Mouse (Mus musculus): ENCODE results near the gene Meltf.

Gene Meltf

GRCm38 (mm10) chr16:31893396-31894141, 15.0 kb downstream of the Meltf start:
- no peak for DNase-seq (ENCODE audit: low spot score)

GRCm38 (mm10) chr16:31896971-31897774, 18.6 kb downstream of the Meltf start:
- no peak for DNase-seq (ENCODE audit: low spot score)

GRCm38 (mm10) chr16:31898546-31899326, 20.1 kb downstream of the Meltf start:
- no peak for DNase-seq (ENCODE audit: low spot score)

DNA sequence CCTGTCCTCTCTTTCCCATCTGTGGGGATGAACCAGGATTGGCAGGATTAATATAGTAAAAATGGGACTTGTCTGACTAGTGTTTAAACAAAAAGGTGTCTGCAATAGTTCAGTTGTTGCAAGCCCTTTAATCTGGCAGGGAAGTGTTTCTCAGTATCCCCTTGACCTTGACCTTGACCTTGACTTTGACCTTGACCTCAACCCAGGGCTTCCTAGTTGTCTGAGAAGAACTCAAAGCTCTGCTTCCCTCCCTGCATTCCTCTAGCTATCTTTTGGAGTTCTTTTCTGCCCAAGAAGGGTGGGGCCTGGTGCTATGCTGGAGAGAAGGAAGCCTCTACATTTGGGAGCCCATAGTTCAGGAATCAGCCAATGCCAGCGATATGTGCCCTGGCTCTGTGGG, 23.3 kb downstream of the Meltf start:
- DNase-seq (ENCODE audit: low spot score), result no peak

GRCm38 (mm10) chr16:31903239-31903638, 24.6 kb downstream of the Meltf start:
- DNase-seq (ENCODE audit: low spot score), result no peak

GRCm38 (mm10) chr16:31905331-31905730, 26.7 kb downstream of the Meltf start:
- no peak for DNase-seq (ENCODE audit: low spot score)

- no peak for DNase-seq (ENCODE audit: low spot score)
These were observed 27.5 kb downstream of the Meltf start for GRCm38 (mm10) chr16:31905891-31906825.

GRCm38 (mm10) chr16:31906896-31907295, 28.3 kb downstream of the Meltf start:
- no peak for DNase-seq (ENCODE audit: low spot score)

- no peak for DNase-seq (ENCODE audit: low spot score)
These were observed 30.3 kb downstream of the Meltf start for GRCm38 (mm10) chr16:31908959-31909358.

DNA sequence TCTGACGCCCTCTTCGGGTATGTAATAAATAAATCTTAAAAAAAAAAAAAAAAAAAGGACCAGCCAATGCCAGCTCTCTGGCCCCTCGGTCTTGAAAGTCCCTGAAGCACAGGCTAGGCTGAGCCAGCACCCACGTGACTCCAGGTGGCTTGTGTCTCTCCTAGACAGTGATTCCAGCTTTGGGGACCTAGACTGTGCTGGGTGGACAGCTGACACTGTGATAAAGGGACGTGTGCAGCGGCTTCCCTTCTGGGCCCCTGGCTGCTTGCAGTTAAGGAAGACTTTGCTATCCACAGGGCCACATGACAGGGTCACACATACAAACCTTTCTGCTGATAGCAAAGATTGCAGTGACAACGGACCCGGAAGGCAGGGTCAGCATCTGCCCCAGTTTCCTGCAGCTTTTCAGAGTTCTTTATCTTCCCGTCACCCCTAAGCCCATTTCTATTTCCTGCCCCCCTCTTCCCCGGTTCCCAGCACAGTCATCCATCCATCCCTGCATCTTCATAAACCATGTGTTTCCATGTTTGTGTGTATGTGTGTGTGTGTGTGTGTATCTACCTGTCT, 31.8 kb downstream of the Meltf start:
- no peak for DNase-seq (ENCODE audit: low spot score)

DNA sequence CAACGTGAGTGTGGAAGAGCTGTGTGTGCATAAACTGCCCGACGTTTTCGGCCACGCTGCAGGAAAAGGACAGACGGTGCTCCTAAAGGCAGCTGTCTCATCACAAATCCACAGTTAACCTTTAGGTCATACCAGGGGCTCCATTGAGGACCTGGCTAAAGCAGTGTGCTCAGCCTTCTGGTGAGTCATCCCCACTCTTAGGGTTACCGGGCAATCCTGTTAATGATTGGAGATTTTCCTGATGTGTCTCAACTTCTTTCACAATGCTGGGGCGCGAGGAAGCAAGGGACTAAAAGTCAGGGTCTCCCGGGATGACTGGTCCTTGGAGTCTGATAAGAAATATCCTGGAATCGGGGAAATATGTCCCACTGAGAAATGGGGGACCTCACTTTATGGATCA, 39.2 kb downstream of the Meltf start:
- no peak for DNase-seq (ENCODE audit: low spot score)

- peak; percentile 90 for DNase-seq (ENCODE audit: low spot score)
These were observed 39.7 kb downstream of the Meltf start for GRCm38 (mm10) chr16:31918248-31918724.

DNA sequence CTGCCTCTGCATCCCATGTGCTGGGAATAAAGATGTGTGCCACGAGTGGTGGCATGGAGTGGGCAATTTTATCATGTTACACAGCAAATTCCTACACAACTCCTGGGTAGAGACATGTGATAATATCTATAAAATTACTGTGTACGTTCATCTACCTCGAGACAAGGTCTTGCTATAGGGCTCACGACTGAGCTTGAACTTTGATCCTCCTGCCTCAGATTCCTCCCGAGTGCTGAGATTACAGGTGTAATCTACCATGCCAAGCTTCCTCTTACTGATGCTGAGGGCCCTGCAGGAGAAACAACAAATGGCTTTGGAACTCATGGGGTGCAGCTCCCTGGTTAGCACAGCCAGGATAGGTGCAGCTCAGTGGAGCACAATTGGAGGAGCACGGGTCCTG, 45.8 kb downstream of the Meltf start:
- no peak for DNase-seq (ENCODE audit: low spot score)

DNA sequence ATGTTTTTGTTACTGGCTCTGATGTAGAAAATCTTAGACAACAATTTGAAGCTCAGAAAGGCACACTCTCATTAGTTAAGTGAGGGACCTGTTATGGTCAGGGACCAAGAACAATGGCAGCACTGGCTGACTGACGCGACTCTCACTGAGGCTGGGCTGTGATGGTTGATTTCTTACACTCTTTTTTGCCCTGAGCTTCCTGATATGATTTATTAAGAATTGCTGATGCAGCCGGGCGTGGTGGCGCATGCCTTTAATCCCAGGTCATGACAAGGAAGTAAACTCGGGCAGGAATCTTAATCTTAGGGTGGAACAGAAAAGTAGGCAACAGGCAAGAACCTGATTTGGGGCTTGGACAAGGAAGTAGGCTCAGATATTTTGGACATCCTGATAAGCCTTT, 47.5 kb downstream of the Meltf start:
- no peak for DNase-seq (ENCODE audit: low spot score)

DNA sequence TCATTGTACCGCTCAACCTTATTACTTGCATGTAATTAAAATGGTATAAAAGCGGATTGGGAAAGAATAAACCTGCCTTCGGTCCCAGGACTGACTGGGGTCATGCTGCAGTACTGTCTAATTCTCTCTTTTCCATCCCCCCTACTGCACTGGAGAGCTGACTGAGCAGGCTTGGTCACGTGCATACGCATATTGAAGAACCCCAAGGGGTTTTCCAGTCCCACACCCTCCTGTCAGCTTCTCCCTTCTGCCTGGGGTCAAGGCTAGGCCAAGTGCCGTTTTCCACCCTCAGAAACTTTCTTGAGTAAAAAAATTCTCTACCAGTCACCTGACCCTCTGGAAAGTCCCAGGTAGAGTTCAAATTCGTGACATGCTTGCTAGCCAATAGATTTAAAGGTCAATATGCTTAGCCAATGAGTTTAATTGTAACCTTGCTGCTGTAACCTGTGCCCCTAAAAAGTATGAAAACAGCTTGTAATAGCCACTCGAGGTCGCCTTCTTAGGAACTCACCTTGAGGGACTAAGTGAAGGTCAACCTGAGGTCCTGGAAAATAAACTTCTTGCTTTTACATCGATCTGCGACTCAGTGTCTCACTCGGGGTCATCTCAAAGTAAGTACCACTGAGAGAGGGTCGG, 48.1 kb downstream of the Meltf start:
- DNase-seq (ENCODE audit: low spot score), result no peak

- DNase-seq (ENCODE audit: low spot score), result no peak
These were observed 48.8 kb downstream of the Meltf start for GRCm38 (mm10) chr16:31927412-31927811.

- DNase-seq (ENCODE audit: low spot score), result no peak
These were observed 52.7 kb downstream of the Meltf start for GRCm38 (mm10) chr16:31931330-31931729.

DNA sequence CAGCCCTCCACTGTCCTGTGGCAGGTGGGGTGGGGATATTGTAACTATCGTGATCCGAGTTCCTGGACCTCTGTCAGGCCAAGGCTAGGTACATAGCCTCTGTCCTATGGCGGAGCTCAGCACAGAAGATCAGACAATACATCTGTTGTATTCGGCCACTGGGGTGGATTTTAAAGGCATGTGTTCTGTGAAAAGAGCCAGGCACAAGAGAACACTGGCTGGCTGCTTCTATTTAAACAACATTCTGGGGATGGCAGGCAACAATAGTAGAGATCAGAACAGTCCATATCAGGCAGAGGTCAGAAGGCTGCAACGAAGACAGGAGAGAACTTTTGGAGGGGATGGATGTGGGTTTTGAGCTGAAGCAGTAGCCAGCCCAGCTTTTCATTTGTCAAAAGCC, 53.6 kb downstream of the Meltf start:
- no peak for DNase-seq (ENCODE audit: low spot score)

DNA sequence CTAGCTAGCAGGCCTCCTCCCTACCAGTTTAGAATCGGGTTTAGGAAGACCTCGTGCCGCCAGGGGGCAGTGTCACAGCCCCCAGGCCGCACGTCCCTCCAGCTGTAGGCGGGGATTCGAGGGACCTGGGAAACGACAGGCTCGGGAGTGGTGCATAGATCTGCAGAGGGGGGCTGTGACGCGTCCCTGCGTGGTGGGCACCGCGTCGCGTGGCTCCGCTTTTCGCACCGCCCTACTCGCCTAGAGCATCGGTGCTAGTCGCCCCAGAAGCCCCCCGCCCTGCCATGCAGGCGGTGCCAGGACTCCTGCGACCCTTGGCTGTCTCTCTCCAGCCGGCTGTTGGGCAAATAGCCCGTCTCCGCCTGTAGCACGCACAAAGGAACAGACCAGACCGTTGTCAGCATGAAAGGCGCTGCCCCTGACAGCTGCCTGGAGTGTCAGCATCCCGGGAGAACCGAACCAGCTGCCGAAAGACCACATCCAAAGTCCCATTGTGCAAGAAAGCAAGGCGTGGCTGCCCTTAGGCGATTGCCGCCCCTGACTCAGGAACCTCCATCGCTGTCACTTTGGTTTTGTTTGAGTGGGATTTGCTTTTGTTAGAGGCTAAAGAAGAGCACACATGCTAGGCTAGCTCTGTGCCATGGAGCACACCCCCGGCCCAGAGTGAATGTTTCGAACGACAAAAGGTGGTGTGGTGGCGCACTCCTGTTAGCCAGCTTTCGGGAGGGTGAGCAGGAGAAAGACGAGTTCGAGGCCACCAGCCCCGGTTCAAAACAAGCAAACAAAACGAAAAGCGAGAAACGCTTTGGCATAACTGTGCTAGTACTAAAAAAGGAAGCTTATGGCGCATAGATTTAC, 54.5 kb downstream of the Meltf start:
- DNase-seq (ENCODE audit: low spot score), result peak; percentile 25
